Mouse (Mus musculus): ENCODE results near the gene Snx29.
"Not testable (repeated sequence)": the region's sequence is repeated elsewhere in the genome, so short reads cannot be mapped to it uniquely, and the experiment has no call there.

Snx29 gene

GRCm38 (mm10) chr16:11407932-11408620, 85.4 kb downstream of the Snx29 start:
- DNase-seq (ENCODE audit: low spot score): no peak

- DNase-seq (ENCODE audit: low spot score): no peak
Measured at GRCm38 (mm10) chr16:11408726-11409125, 86.0 kb downstream of the Snx29 start.

- DNase-seq (ENCODE audit: low spot score): no peak
Measured at GRCm38 (mm10) chr16:11414631-11415030, 91.9 kb downstream of the Snx29 start.

- peak; percentile 45 for DNase-seq (ENCODE audit: low spot score)
Measured at GRCm38 (mm10) chr16:11418183-11418588, 95.5 kb downstream of the Snx29 start.

GRCm38 (mm10) chr16:11420311-11421080, 97.8 kb downstream of the Snx29 start:
- DNase-seq (ENCODE audit: low spot score): no peak

GRCm38 (mm10) chr16:11422165-11422564, 99.5 kb downstream of the Snx29 start:
- no peak for DNase-seq (ENCODE audit: low spot score)

- no peak for DNase-seq (ENCODE audit: low spot score)
Measured at GRCm38 (mm10) chr16:11422889-11423610, 100.3 kb downstream of the Snx29 start.

- not testable (repeated sequence) for DNase-seq (ENCODE audit: low spot score)
Measured at GRCm38 (mm10) chr16:11423611-11424297, 101.0 kb downstream of the Snx29 start.

GRCm38 (mm10) chr16:11424568-11425145, 101.9 kb downstream of the Snx29 start:
- no peak for DNase-seq (ENCODE audit: low spot score)

GRCm38 (mm10) chr16:11425279-11425678, 102.6 kb downstream of the Snx29 start:
- no peak for DNase-seq (ENCODE audit: low spot score)

- DNase-seq (ENCODE audit: low spot score): no peak
Measured at GRCm38 (mm10) chr16:11426810-11427537, 104.3 kb downstream of the Snx29 start.

GRCm38 (mm10) chr16:11429784-11430183, 107.1 kb downstream of the Snx29 start:
- DNase-seq (ENCODE audit: low spot score): no peak

GRCm38 (mm10) chr16:11430520-11430919, 107.8 kb downstream of the Snx29 start:
- no peak for DNase-seq (ENCODE audit: low spot score)

GRCm38 (mm10) chr16:11433779-11434178, 111.1 kb downstream of the Snx29 start:
- DNase-seq (ENCODE audit: low spot score): no peak

GRCm38 (mm10) chr16:11437641-11438040, 114.9 kb downstream of the Snx29 start:
- no peak for DNase-seq (ENCODE audit: low spot score)

GRCm38 (mm10) chr16:11439417-11439816, 116.7 kb downstream of the Snx29 start:
- no peak for DNase-seq (ENCODE audit: low spot score)

GRCm38 (mm10) chr16:11441616-11442015, 118.9 kb downstream of the Snx29 start:
- DNase-seq (ENCODE audit: low spot score): no peak

GRCm38 (mm10) chr16:11442534-11442933, 119.8 kb downstream of the Snx29 start:
- no peak for DNase-seq (ENCODE audit: low spot score)

GRCm38 (mm10) chr16:11444626-11445025, 121.9 kb downstream of the Snx29 start:
- DNase-seq (ENCODE audit: low spot score): no peak

- no peak for DNase-seq (ENCODE audit: low spot score)
Measured at GRCm38 (mm10) chr16:11446977-11447376, 124.3 kb downstream of the Snx29 start.

- DNase-seq (ENCODE audit: low spot score): no peak
Measured at GRCm38 (mm10) chr16:11447905-11448304, 125.2 kb downstream of the Snx29 start.

All from ovary, postnatal 14 days (tissue).